Mouse (Mus musculus): Measurements from ENCODE around the gene Suz12. TPM values are rescaled to one million over a fixed set of nuclear protein-coding genes. Genes with fewer than 3 reads are reported as not detected.

Suz12 gene
- total and polyA plus RNA-seq, 2 experiments from 2014 or later: 9.4 to 17.3 TPM

DNA sequence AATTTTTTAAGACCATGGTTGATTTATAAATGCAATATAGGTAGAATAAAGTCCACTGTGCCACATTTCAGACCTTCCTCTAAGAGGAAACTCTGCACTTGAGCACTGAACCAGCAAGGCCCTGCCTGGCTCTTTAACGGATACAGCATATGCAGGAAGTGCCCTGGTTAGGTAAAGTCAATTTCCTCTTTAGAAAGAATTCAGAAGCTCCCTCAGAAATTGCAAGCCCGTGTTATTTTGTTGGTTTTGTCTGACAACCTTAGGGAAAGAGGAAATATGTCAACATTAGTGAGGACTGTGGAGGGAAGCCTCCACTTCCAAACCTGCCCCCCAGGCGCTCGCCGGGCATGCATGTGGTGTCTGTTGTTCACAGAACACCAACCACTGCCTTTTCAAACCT lies 74.7 kb downstream of the Suz12 start:
- DNase-seq (ENCODE audit: low spot score) (no peak), ATAC-seq (ENCODE audit: insufficient read depth, low read depth) (no peak)
- H3K9ac ChIP-seq (replicated peaks; ENCODE audit: low read depth, low read length): no peak overlapping the region
- H3K4me3 ChIP-seq (ENCODE audit: low read depth, low read length): no peak overlapping the region
- no peak overlapping the region; the same call in 1 of the 2 replicates for H3K4me2 ChIP-seq (ENCODE audit: low read depth, low read length)
- H3K4me1 ChIP-seq (ENCODE audit: control insufficient read depth, insufficient read depth): no peaks in the 10 kb centered on the region
- 65% methylated on average over 5 of the region's 5 CpGs for WGBS
- H3K27me3 ChIP-seq (ENCODE audit: control insufficient read depth, insufficient read depth, low read length): no peaks in the 10 kb centered on the region
- H3K27ac ChIP-seq (ENCODE audit: low read depth): peak overlapping the region; percentile 17; the same call in 1 of the 2 replicates
- H3K36me3 ChIP-seq (replicated peaks; ENCODE audit: control insufficient read depth, insufficient read depth, low read length): peaks cover 15% of the 10 kb centered on the region
- no peak for TF ChIP-seq CTCF (IDR thresholded peaks at IDR 0.05; ENCODE audit: low read depth)
- TF ChIP-seq EP300 (IDR thresholded peaks at IDR 0.05; ENCODE audit: low read depth): no peak
- H3K9me3 ChIP-seq (replicated peaks; ENCODE audit: control insufficient read depth, low read length): no peaks in the 10 kb centered on the region

DNA sequence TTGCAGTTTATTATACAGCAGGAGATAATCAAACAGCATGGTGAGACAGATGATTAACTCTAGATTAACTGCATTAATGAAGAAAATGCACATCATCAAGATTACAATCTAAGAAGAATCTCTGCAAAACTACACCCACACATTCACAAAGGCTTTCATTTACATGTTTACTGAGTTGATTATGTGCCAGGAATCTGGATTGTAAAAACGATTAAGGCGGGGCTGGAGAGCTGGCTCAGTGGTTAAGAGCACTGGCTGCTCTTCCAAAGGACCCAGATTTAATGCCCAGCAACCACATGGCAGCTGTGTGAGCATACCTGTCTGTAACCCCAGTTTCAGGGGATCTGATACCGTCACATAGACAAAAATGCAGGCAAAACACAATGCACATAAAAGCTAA lies 76.9 kb downstream of the Suz12 start:
- TF ChIP-seq EP300 (IDR thresholded peaks at IDR 0.05; ENCODE audit: low read depth): no peak
- no peak for TF ChIP-seq CTCF (IDR thresholded peaks at IDR 0.05; ENCODE audit: low read depth)
- Histone ChIP-seq H3K4me3 (ENCODE audit: low read depth, low read length) (no peak overlapping the region), H3K9me3 (replicated peaks; ENCODE audit: control insufficient read depth, low read length) (no peaks in the 10 kb centered on the region), H3K4me2 (ENCODE audit: low read depth, low read length) (no peak overlapping the region), H3K4me1 (ENCODE audit: control insufficient read depth, insufficient read depth) (no peaks in the 10 kb centered on the region), H3K27me3 (ENCODE audit: control insufficient read depth, insufficient read depth, low read length) (no peaks in the 10 kb centered on the region), H3K36me3 (replicated peaks; ENCODE audit: control insufficient read depth, insufficient read depth, low read length) (0 out of 2 replicates have a peak, but pooled peaks cover 3% of the 10 kb centered on the region), H3K9ac (replicated peaks; ENCODE audit: low read depth, low read length) (no peak overlapping the region), H3K27ac (ENCODE audit: low read depth) (no peak overlapping the region)
- no peak for DNase-seq (ENCODE audit: low spot score)
- WGBS: 67% methylated on average over 3 of the region's 3 CpGs
- ATAC-seq (ENCODE audit: insufficient read depth, low read depth): no peak

DNA sequence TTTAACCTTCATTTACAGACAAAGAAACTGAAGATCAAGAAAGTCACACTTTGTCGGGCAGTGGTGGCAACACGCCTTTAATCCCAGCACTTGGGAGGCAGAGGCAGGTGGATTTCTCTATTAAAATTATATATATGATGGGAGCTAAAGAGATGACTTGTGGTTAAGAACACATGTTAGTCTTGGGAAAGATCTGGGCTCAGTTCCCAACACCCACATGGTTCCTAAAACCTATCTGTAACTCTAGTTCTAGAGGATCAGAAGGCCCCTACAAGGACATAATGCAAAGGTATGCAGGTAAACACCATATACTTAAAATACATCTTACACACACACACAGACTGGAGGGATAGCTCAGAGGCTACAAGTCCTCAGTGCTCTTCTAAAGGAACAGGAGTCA lies 78.1 kb downstream of the Suz12 start:
- no peak overlapping the region for H3K27ac ChIP-seq (ENCODE audit: low read depth)
- H3K27me3 ChIP-seq (ENCODE audit: control insufficient read depth, insufficient read depth, low read length): no peaks in the 10 kb centered on the region
- H3K9ac ChIP-seq (replicated peaks; ENCODE audit: low read depth, low read length): no peak overlapping the region
- no peak for ATAC-seq (ENCODE audit: insufficient read depth, low read depth)
- DNase-seq (ENCODE audit: low spot score): no peak
- TF ChIP-seq CTCF (IDR thresholded peaks at IDR 0.05; ENCODE audit: low read depth) (no peak), EP300 (IDR thresholded peaks at IDR 0.05; ENCODE audit: low read depth) (no peak)
- WGBS: 97% methylated on average over 2 of the region's 2 CpGs
- no peaks in the 10 kb centered on the region for H3K4me1 ChIP-seq (ENCODE audit: control insufficient read depth, insufficient read depth)
- no peaks in the 10 kb centered on the region for H3K9me3 ChIP-seq (replicated peaks; ENCODE audit: control insufficient read depth, low read length)
- no peak overlapping the region for H3K4me2 ChIP-seq (ENCODE audit: low read depth, low read length)
- 0 out of 2 replicates have a peak, but pooled peaks cover 3% of the 10 kb centered on the region for H3K36me3 ChIP-seq (replicated peaks; ENCODE audit: control insufficient read depth, insufficient read depth, low read length)
- H3K4me3 ChIP-seq (ENCODE audit: low read depth, low read length): no peak overlapping the region

DNA sequence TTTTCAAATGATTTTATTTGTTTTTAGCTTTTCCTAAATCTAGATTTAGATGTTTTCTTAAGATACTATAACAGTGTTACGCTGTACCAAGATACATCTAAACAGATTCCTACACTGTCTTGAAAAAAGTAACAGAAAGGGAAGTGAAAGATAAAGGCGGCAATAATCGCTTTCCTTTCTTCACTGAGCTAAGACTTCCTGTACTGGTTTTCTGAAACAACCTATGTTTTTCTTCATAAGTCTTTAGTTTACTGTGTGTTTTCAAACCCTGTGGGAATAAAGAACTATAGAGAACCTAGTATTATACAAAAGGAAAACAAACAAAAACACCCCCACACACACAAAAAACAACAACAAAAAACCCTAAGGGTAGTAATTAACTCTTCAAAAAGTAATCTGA lies 79.5 kb downstream of the Suz12 start:
- Histone ChIP-seq H3K4me1 (ENCODE audit: control insufficient read depth, insufficient read depth) (no peaks in the 10 kb centered on the region), H3K9me3 (replicated peaks; ENCODE audit: control insufficient read depth, low read length) (no peaks in the 10 kb centered on the region), H3K27me3 (ENCODE audit: control insufficient read depth, insufficient read depth, low read length) (no peaks in the 10 kb centered on the region), H3K9ac (replicated peaks; ENCODE audit: low read depth, low read length) (no peak overlapping the region), H3K4me3 (ENCODE audit: low read depth, low read length) (no peak overlapping the region), H3K27ac (ENCODE audit: low read depth) (no peak overlapping the region), H3K4me2 (ENCODE audit: low read depth, low read length) (no peak overlapping the region), H3K36me3 (replicated peaks; ENCODE audit: control insufficient read depth, insufficient read depth, low read length) (0 out of 2 replicates have a peak, but pooled peaks cover 6% of the 10 kb centered on the region)
- ATAC-seq (ENCODE audit: insufficient read depth, low read depth) (no peak), DNase-seq (ENCODE audit: low spot score) (no peak)
- no peak for TF ChIP-seq CTCF (IDR thresholded peaks at IDR 0.05; ENCODE audit: low read depth)
- no peak for TF ChIP-seq EP300 (IDR thresholded peaks at IDR 0.05; ENCODE audit: low read depth)
- WGBS: 62% methylated on average over 3 of the region's 3 CpGs

DNA sequence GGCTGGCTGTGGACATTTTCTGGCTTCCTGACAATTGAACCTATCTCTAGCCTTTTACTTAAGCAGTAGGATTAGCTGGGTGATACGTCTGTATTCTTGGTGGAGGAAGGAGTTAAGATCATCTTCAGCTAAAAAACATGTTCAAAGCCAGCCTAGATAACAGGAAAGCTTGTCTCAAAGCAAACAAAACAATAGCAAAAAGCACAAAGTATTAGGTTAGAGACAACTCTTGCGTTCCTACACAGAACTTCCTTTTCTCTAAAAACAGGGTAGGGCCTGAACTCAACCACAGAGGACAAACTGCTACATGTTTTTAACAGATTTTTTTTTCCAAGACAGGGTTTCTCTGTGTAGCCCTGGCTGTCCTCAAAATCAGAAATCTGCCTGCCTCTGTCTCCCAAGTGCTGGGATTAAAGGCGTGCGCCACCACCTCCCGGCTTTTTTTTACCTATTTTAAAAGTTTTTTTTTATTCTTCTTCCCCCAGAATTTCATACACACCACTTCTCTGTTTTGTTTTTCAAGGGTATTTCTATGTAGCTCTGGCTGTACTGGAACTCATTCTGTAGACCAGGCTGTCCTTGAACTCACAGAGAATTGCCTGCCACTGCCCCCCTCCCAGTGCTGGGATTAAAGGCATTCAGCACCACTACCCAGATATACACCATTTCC lies 82.8 kb downstream of the Suz12 start:
- H3K4me2 ChIP-seq (ENCODE audit: low read depth, low read length): no peak overlapping the region
- DNase-seq (ENCODE audit: low spot score) (no peak), ATAC-seq (ENCODE audit: insufficient read depth, low read depth) (no peak)
- no peak overlapping the region for H3K9ac ChIP-seq (replicated peaks; ENCODE audit: low read depth, low read length)
- H3K4me3 ChIP-seq (ENCODE audit: low read depth, low read length): no peak overlapping the region
- H3K9me3 ChIP-seq (replicated peaks; ENCODE audit: control insufficient read depth, low read length): no peaks in the 10 kb centered on the region
- TF ChIP-seq CTCF (IDR thresholded peaks at IDR 0.05; ENCODE audit: low read depth): no peak
- TF ChIP-seq EP300 (IDR thresholded peaks at IDR 0.05; ENCODE audit: low read depth): no peak
- H3K27ac ChIP-seq (ENCODE audit: low read depth): no peak overlapping the region
- H3K27me3 ChIP-seq (ENCODE audit: control insufficient read depth, insufficient read depth, low read length): no peaks in the 10 kb centered on the region
- 90% methylated on average over 5 of the region's 5 CpGs for WGBS
- H3K36me3 ChIP-seq (replicated peaks; ENCODE audit: control insufficient read depth, insufficient read depth, low read length): 0 out of 2 replicates have a peak, but pooled peaks cover 6% of the 10 kb centered on the region
- peaks cover 6% of the 10 kb centered on the region; the same call in 1 of the 2 replicates for H3K4me1 ChIP-seq (ENCODE audit: control insufficient read depth, insufficient read depth)
